Comparison of ENCODE assay signal across 30 mouse cellular contexts in the genomic region with DNA sequence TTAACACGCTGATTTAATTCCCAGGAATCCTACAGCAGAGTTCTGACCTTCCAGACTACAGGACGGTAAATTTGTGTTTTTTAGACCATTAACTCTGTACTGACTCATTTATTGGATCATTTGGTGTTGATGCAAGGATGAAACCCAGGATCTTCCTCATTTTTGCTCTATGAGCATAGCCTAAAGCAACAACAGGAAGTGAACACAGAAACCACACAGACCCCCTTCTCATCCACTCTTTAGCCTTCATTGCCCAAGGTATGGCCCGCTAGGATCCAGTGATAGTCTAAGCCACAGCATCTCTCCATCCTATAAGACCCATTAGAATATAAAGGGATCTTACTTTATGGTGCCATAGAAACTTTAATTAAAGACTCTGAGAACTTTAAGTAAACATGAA. TPM values are rescaled to one million over a fixed set of nuclear protein-coding genes. Genes with fewer than 3 reads are reported as not detected.
"Had no signal": no experiment of that assay in that cellular context is flagged by ENCODE, and none has a peak within 500 bp of the region (broad histone marks: within the 10 kb centered on the region; RNA-seq: fewer than 3 reads in every experiment).

No protein-coding gene starts in this region.

- DNase-seq: gastrocnemius, adult 2 months; gastrocnemius, postnatal 10 days; gastrocnemius, postnatal 25 days; heart, adult 2 months; heart, postnatal 14 days; heart, postnatal 4 days; kidney, adult 11 months; kidney, adult 2 months; kidney, adult 9 months; kidney, postnatal 14 days; kidney, postnatal 36 days; layer of hippocampus, adult 9-11 months; left cerebral cortex, postnatal 4 days had no signal

- H3K4me1 ChIP-seq: heart, embryonic 13.5 days; heart, embryonic 15.5 days; hindbrain, embryonic 10.5 days; hindbrain, embryonic 12.5 days; hindbrain, embryonic 15.5 days; kidney, embryonic 15.5 days; limb, embryonic 13.5 days; limb, embryonic 15.5 days; liver, embryonic 12.5 days had no signal

- H3K4me2 ChIP-seq: heart, embryonic 11.5 days; heart, embryonic 13.5 days; heart, embryonic 15.5 days; hindbrain, embryonic 12.5 days; hindbrain, embryonic 15.5 days; kidney, embryonic 15.5 days; limb, embryonic 13.5 days; limb, embryonic 15.5 days; liver, embryonic 12.5 days had no signal

- H3K27me3 ChIP-seq: heart, embryonic 13.5 days; heart, embryonic 15.5 days; hindbrain, embryonic 12.5 days; hindbrain, embryonic 15.5 days; kidney, embryonic 15.5 days; limb, embryonic 13.5 days; limb, embryonic 15.5 days; liver, embryonic 12.5 days had no signal

- H3K9ac ChIP-seq: heart, embryonic 13.5 days; heart, embryonic 15.5 days; hindbrain, embryonic 12.5 days; hindbrain, embryonic 15.5 days; kidney, embryonic 15.5 days; limb, embryonic 13.5 days; limb, embryonic 15.5 days; liver, embryonic 12.5 days; liver, embryonic 14.5 days had no signal

- H3K27ac ChIP-seq: gastrocnemius, adult 2 months; heart, adult 2 months; heart, embryonic 13.5 days; heart, embryonic 15.5 days; hindbrain, embryonic 10.5 days; hindbrain, embryonic 12.5 days; hindbrain, embryonic 15.5 days; hindbrain, postnatal 0 days; kidney, embryonic 15.5 days; kidney, postnatal 0 days; left cerebral cortex, adult 2 months; limb, embryonic 13.5 days; limb, embryonic 15.5 days; liver, embryonic 12.5 days; liver, embryonic 14.5 days had no signal

- ATAC-seq: hindbrain, postnatal 0 days; intestine, embryonic 16.5 days; liver, embryonic 12.5 days had no signal

- H3K4me3 ChIP-seq: gastrocnemius, adult 2 months; heart, adult 2 months; heart, embryonic 13.5 days; heart, embryonic 15.5 days; hindbrain, embryonic 10.5 days; hindbrain, embryonic 12.5 days; hindbrain, embryonic 15.5 days; kidney, embryonic 15.5 days; left cerebral cortex, adult 2 months; limb, embryonic 13.5 days; limb, embryonic 15.5 days; liver, embryonic 12.5 days had no signal

- H3K9me3 ChIP-seq: heart, embryonic 13.5 days; heart, embryonic 15.5 days; hindbrain, embryonic 10.5 days; hindbrain, embryonic 12.5 days; hindbrain, embryonic 15.5 days; kidney, embryonic 15.5 days; limb, embryonic 13.5 days; limb, embryonic 15.5 days; liver, embryonic 12.5 days had no signal

- H3K36me3 ChIP-seq: heart, embryonic 13.5 days; heart, embryonic 15.5 days; hindbrain, embryonic 10.5 days; hindbrain, embryonic 12.5 days; hindbrain, embryonic 15.5 days; kidney, embryonic 15.5 days; limb, embryonic 13.5 days; limb, embryonic 15.5 days; liver, embryonic 12.5 days had no signal

RNA-seq across cellular contexts. Expression of gene Grin2b, which starts 56.5 kb away (rescaled TPM):
- total RNA-seq: heart, adult 2 months had no signal
- polyA plus RNA-seq: heart, postnatal 0 days; intestine, embryonic 16.5 days; kidney, adult 2 months; large intestine, adult 2 months had no signal
